Mouse (Mus musculus): ENCODE measurements around the gene Zkscan4.
A peak's percentile ranks its signal among the peaks of the same experiment; 100 is the strongest.
"Not testable (repeated sequence)": the region's sequence is repeated elsewhere in the genome, so short reads cannot be mapped to it uniquely, and the experiment has no call there.

Gene Zkscan4

DNA sequence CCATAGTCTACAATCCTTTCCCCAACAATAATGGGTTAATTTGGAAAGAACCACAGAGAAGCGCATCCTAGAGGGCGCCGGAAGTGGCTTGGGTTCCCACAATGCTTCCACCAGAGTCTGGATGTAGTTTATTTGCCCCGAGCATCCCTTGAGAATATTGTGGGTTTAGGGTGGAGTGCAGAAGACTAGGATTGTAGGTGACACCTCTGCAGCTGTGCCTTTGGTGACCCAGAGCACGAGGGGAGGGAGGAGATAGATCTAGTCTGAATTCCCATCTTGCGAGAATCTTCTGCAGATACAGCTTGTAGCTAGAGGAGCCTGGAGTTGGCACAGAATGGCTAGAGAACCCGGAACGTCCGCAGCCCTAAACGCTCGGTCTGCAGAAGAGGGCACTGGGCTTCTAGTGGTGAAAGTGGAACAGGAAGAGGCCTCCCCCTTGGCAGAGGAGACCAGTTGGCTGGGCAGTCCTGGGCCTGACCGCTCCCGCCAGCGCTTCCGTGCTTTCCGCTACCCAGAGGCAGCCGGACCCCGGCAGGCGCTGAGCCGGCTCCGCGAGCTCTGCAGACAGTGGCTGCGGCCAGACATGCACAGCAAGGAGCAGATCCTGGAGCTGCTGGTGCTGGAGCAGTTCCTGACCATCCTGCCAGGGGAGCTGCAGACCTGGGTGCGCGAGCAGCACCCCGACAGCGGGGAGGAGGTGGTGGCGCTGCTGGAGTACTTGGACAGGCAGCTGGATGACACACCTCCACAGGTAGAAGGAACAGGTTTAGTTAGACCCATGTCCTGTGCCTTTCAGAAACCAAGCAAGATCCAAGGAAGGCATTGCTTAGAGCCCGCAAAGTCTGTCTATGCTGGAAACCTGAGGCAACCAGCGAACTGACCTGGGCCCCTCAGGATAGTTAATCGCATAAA, at the start of gene Zkscan4, which contains the start of gene Gm10065:
TSS of gene Zkscan4 (plus strand) at position 149 of the 912 bp plus-strand sequence.
TSS of gene Gm10065 (minus strand) at position 683 of the 912 bp plus-strand sequence.
- DNase-seq (ENCODE audit: low read depth): peak; percentile 73

DNA sequence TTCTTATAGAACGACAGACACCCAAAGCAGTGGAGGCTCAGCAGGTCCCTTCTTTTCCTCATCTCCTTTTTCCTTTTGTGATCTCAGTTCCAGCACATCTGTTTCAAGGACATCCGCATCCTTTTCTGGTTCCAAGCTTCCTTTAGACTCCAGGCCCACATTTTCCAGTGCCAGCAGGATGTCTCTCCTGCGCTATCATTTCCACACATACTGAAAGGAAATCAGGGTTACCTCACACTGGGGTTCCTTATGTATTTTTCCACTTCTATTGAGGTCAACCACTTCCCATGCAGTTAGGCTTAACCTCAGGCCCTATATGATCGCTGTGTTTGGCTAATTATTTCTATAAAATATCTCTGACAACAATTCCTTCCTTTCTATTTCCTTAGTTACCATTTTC, 43.2 kb upstream of the Zkscan4 start:
- peak; percentile 86 for DNase-seq (ENCODE audit: low read depth)

DNA sequence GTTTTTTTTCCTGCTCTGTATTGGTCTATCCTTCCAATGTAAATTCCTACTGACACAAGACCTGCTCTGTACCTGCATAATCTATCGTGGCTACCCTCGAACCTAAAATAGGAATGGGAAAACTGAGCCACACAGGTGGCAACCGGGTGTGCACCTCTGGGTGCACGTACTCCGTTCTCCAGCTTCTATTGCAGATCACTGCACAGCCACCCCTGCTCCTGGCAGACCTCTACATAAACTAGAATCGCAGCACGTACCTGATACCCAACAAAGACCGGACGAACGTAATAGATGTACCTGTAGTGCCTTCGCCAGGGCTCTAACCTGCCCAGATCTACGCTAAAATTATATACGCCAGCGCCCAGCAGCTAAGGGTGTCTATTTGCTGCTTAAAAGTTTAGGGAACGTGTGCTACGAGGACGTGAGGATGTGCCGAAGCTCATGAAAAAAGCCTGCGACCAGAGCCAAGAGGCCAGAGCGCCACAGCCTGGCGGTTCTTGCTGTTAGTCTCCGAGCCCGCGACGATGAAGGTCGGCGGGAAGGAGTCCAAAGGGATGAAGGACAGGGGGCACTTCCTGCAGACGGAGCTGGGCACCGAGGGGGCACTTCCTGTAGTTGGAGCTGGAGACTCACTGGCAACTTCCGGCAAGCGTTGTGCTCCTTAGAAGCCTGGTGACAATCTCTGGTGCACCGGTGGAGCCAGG, 38.1 kb upstream of the Zkscan4 start, which contains the start of gene Pgbd1:
TSS of gene Pgbd1 (minus strand) at position 556 of the 704 bp plus-strand sequence.
- DNase-seq (ENCODE audit: low read depth): no peak

DNA sequence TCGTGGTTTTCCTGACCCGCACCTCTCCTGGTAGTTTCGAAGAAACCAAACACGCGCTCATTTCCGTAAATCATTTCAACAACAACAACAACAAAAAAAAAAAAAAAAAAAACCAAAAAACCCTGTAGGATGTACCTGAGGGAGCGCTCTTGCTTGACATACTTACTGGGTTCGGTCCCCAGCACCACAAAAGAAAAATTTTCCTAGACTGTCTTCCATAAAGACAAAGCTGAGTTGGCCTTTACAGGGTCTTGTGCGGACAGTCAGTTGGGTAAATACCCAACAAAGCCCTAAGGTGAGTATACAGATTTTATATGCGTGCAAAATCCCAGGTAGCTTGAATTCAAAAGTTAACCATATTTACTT, 37.5 kb upstream of the Zkscan4 start:
- no peak for DNase-seq (ENCODE audit: low read depth)

DNA sequence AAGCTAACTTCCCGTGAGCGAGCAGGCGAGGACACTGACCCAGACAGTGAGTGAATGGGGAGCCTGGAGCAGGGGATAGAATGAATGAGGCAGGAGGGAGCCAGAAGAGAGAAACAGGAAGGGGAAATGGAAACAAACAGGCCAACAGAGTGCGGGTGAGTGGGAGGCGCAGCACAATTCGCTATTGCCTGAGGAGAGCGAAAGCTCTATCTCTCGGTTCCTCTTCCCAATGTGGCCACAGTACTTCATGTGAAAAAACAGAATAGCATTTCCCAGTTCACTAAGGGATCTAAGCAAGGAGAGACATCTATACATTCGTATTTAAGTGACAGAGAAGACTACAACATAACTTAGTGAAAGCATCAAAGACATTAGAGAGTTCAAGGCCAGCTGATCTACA, 31.9 kb upstream of the Zkscan4 start:
- no peak for DNase-seq (ENCODE audit: low read depth)

DNA sequence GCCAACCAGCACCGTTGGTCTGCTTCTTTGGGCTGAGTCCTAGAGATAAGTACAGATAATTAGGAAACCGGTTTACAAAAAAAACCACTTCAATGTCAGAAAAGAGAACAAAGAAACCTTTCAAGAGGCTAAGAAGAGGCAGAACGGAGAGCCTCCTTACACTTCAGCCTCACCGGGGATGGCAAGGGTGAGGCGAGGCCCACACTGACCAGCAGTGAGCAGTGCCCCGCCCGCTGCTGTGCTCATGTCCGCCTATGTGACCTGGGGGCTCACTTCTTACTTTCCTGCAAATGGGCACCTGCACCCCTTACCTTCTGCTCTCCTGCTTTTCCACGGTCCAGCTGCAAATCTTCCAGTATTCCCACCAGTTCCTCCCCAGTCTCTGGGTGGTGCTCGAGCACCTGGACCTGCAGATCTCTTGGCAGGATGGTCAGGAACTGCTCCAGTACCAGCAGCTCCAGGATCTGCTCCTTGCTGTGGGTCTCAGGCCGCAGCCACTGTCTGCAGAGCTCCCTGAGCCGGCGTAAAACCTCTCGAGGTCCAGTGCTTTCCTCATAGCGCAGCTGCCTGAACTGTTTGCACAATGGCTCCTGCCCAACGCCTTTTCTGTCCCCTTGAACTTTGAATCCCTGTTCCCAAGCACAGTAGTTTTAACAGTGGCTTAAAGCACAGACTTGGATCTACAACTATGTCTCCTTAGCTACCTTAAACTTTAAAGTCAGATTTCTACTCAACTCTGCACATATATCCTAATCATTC, 30.7 kb upstream of the Zkscan4 start:
- no peak for DNase-seq (ENCODE audit: low read depth)

DNA sequence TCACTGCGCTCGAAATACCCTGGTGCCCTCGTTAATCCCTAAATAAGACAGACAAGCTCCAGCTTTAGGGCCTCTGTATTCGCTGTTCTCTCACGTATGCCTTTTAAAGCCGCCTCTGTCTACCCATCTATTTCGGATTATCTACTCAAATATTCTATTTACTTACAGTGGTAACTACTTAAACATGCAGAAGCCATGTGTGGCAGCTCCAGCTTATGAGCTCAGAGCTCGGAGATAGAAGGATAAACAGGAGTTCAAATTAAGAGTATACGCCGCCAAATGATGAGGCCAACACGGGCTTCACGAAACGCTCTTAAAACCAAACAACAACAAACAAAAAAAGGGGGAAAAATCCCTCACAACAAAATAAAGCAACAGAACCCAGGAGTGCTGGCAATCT, 25.7 kb upstream of the Zkscan4 start:
- DNase-seq (ENCODE audit: low read depth): no peak

DNA sequence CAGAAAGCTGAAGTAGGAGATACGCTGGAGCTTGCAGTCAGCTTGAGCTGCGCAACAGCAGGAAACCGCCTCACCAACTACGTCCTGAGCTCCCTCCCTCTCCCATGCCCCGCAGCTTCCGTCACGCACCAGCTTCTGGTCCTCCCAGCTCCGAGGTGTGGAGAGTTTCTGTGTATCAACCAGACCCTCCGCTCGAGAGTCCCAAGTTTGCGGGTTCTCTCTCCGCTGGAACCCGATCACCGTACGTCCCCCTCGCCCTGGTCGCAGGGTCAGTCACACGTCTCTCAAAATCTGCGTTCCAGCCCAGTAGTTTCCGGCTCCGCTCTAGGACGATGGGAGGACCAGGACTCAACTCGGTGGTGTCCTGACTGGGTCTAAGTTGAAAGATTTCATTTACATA, 25.3 kb upstream of the Zkscan4 start, which contains the start of gene Zscan26:
TSS of gene Zscan26 (minus strand) at position 282 of the 400 bp plus-strand sequence.
- peak; percentile 90 for DNase-seq (ENCODE audit: low read depth)

DNA sequence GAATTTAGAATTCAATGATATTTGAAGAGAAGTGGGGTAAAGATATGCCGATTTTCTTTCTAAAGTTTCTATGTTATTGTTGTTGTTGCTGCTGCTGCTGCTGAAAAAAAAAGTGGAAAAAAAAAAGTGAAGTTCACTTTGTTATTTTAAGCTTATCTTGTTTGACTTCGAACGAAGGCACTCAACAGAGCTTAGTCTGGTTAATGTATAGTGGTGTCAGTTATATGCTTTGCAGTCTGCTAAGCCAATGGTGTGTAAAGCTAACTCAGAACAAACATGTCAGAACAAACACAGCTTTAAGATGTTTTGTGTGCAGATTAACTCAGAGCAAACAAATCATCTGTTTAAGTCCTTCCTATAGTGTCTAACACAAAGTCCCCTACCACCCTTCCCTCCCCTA, 24.6 kb upstream of the Zkscan4 start:
- DNase-seq (ENCODE audit: low read depth): no peak

DNA sequence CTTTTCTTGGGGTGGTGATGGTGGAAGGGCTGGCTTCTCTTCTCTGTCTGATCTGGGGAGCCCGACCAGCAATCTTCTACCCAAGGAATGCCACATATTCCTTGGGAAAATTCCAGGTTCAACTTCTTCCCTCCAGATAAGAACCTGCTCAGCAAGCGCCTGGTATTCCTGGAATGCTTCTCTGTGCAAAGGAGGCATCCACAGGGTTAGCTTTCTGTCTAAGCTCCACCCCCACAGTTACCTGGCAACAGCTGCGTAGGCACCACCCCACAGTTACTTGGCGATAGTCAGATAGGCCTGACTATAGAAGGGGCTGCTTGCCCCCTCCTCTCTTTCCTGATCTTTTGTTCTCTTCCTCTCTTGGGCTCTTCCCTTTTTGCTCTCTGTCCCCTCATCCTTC, 22.4 kb upstream of the Zkscan4 start:
- no peak for DNase-seq (ENCODE audit: low read depth)

DNA sequence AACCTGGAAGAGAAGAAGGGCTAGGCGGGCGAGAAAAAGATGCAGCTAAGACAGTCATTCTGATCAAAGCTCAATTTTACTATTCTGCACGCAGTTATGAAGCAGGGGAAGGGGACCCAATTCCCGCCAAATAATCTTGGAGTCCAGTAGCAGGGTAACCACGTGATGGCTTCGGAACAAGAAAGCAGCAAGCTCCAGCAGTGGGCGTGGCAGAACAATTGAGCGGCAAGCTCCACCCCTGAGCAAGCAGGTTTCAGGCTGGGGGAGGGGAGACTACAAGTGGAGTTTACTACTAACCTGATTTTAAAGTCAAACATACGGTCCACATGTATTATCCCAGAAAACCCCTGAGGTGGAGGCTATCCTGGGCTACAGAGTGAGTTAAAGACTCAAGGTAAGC, 16.2 kb upstream of the Zkscan4 start:
- not testable (repeated sequence) for DNase-seq (ENCODE audit: low read depth)

DNA sequence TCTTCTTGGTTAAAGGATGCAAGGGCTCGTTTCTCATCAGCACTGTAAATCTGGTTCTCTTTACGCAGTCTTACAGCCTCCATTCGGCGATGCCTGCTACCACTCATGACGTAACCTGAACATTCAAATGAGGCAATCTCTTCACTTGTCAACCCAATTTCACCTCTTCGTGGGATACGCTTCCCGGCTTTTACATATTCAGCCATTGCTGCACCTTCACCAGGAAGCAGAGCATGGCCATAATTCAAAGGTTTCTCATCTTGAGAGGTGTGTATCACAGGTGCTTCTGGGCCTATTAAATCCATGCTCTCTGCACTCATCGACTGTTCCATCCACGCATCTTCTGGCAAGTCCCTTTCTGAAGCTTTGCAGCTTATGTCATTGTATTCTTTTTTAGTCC, 11.4 kb upstream of the Zkscan4 start:
- DNase-seq (ENCODE audit: low read depth): no peak

DNA sequence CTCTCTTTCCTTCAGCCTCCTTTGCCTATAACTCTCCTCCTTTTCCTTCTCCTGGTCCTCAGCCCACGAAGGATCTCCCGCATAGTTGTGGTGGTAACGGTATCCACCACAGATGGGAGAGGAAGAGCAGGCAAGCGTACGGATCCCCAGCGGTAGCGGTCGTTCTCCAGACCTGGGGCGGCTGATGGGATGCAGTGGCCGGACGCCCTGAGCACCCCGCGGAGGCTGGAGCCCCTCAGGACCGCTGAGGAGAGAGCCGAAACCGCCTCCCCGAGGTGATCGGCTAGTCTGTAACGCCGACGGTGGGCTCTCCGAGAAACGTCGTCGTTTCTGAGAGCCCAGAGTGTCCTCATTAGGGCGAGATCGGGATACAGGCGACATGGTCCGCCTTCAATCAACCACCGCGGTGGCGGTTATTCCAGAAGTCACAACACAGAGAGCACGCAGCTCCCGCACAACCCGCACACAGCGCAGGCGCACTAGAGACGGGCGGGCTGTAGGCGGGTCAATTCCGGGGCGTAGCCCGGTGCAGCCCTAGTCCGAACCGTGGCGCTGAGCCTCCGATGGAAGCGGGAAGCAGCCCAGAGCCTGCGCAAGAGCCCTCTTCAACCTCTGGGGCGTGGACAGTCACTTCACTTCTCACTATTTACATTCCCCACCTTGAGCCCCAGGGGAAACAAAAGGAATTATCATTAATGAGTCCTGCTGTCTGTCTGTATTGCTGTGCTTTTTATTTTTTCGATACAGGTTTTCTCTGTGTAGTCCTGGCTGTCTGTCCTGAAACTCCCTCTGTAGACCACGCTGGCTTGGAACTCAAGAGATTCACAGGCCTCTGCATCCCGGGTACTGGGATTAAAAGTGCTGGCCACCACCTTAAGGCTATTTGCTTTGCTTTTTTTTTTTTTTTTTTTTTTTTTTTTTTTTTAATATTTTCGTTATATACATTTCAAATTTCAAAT, 10.4 kb upstream of the Zkscan4 start, which contains the start of gene Nkapl:
TSS of gene Nkapl (minus strand) at position 449 of the 959 bp plus-strand sequence.
- no peak for DNase-seq (ENCODE audit: low read depth)

DNA sequence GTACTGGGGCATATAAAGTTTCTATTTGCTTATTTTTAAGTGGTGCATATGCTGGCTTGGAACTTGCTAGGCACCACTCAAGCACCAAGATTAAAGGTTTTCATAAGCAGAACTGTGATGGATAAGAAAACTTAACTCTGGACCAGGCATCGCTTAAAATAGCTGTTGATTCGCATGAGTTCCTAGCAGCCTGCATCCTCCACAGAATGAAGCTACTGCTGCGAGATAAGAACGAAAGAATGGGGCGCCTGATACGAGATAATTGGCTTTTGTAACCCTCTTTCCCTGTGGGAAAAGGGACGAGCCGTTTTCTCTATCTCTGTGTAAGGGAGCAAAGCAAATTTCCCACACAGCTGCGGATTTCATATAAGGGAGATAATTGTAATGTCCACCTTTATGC, 9.6 kb upstream of the Zkscan4 start:
- no peak for DNase-seq (ENCODE audit: low read depth)

DNA sequence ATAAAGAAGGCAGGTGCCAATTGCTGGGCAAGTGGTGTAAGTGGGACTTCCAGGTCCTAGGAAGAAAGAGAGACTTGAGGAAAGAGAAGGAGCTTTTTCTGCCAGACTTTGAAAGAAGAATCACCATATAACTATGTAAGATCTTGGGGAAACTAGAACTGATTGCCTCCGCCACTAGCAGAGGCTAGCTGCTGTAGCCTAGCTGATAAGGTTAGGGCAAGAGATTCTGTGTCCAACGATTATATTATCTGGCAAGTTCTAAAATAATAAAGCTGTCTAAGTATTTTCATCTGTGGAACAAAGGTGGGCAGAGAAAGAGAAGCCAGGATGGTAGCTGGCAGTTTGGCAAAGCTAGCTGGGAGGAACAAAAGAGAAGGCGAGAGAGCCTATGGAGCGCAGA, 6.3 kb upstream of the Zkscan4 start:
- DNase-seq (ENCODE audit: low read depth): no peak

DNA sequence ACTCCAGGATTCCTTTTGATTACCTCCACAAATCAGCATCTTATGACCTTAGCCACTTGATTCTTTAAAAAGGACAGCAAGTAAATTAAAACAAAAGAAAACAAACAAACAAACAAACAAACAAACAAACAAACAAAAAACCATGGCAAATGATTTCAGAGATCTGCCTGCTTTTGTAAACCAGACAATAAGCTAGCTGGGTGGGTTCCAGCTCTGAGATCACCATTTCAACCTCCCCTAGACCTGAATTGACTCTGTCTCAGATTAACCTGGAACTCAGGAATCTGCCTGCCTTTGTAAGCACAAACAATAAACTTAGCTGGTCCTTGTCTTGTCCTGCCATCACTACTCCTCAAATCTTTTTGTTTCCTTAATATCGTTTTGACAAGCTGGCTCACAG, 8.2 kb downstream of the Zkscan4 start:
- no peak for DNase-seq (ENCODE audit: low read depth)

DNA sequence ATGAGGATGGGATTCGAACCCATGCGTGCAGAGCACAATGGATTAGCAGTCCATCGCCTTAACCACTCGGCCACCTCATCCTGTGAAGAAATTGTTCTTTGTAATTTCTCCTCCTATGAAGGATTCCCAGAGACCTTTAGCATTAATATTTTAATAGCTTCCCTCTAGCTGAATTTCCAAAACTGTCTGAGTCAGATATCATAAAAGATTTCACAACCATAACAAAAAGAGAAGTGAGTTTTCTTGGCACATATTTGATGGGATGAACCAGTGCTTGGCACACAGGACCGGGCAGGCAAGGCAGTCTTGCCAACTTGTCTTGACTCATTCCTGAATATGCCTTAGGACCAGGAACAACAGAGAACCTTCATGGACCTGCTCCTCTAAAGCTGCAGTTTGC, 14.1 kb downstream of the Zkscan4 start:
- DNase-seq (ENCODE audit: low read depth): peak; percentile 7

DNA sequence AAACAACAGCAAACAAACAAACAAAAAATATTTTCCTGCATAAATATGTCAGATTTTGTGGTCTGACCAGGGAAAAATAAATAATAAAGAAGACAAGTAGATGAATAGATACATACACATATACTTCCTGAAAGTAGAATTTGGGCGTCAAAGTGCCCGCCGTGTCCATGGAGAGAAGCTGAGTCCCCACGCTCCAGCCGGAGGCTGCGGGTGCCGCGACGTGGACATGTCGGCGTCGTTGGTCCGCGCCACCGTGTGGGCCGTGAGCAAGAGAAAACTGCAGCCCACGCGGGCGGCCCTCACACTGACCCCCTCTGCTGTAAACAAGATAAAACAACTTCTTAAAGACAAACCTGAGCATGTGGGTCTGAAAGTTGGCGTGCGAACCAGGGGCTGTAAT, 16.4 kb downstream of the Zkscan4 start, which contains the start of gene AK157302:
TSS of gene AK157302 (plus strand) at position 144 of the 400 bp plus-strand sequence.
- no peak for DNase-seq (ENCODE audit: low read depth)

DNA sequence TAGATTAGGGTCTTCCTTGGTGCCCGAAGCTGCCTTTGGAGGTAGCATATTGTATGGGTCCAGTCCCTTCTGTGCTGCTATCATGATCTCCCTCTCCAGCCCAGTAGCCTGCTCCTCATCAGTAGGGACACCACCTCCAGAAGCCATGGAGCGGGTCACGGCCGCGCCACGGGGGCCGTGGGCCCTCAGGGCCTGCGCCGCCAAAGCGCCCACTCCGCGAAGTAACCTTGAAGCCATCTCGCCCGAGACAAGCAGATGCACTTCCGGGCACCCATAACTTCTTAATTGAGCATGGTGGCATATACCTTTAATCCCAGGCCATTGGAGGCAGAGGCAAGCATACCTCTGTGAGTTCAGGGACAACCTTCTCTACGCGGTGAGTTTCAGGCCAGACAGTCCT, 22.5 kb downstream of the Zkscan4 start, which contains the start of gene Gm11273:
TSS of gene Gm11273 (minus strand) at position 237 of the 400 bp plus-strand sequence.
- DNase-seq (ENCODE audit: low read depth): not testable (repeated sequence)

DNA sequence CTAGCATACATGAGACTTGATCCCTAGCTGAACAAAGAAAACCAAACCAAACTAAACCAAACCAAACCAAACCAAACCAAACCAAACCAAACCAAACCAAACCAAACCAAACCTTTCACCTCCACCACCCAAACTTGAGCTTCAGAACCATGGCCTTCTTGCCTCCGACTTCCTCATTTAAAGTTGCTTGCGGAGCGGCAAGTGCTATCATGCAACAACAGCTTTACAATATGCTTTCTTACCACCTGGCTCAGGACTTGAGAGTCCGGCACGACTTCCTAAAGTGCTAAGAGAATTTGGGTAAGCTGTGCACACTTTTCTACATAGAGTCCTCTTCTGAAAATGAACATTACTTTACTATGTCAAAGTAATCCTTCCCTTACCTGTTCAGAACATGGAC, 23.6 kb downstream of the Zkscan4 start:
- DNase-seq (ENCODE audit: low read depth): no peak

DNA sequence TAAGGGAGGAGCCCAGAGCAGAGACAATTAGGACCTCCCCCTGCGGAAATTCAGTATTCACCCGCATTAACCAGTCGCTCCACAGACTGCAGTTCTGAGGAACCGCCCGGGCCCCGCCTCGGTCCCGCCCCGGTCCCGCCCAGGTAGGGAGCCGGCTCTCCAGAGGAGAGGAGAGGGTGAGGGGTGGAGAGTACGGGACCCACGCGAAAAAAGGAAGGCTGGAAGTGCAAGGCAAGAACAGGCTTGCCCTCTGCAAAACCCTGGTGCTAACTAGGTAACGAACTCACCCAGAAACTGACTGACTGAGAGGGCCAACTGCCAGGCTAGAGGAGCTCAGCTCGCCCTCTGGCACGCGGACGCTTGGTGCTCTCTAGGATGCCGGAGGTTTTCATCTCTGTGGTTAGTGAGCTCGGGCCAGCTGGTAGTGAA, 27.5 kb downstream of the Zkscan4 start:
- DNase-seq (ENCODE audit: low read depth): peak; percentile 94
